In genomic region chr4:132427493-132427892, GRCm38 (mm10) we compare ENCODE assay signal across 21 mouse cellular contexts. TPM values are rescaled to one million over a fixed set of nuclear protein-coding genes. Genes with fewer than 3 reads are reported as not detected.
DNase-seq lines count a peak whose midpoint lies in the region; ATAC-seq lines count a peak whose summit lies in the region.
"Had no signal": no experiment of that assay in that cellular context is flagged by ENCODE, and none has a peak within 500 bp of the region (broad histone marks: within the 10 kb centered on the region; RNA-seq: fewer than 3 reads in every experiment).

No protein-coding gene starts in this region.

- no peaks in the 10 kb centered on the region for H3K27me3 ChIP-seq in heart, embryonic 13.5 days (replicated peaks)
- H3K27me3 ChIP-seq in liver, embryonic 11.5 days (replicated peaks; ENCODE audit: control insufficient read depth, insufficient read depth, low read length) = no peaks in the 10 kb centered on the region
- no peaks in the 10 kb centered on the region for H3K27me3 ChIP-seq in forebrain, embryonic 13.5 days
- H3K27me3 ChIP-seq: limb, embryonic 15.5 days; megakaryocyte, embryonic 14.5 days; midbrain, embryonic 15.5 days; neural tube, embryonic 15.5 days; stomach, embryonic 15.5 days had no signal

- no peaks in the 10 kb centered on the region for H3K36me3 ChIP-seq in heart, embryonic 13.5 days
- H3K36me3 ChIP-seq in liver, embryonic 11.5 days (ENCODE audit: control insufficient read depth, insufficient read depth, low read length) = no peaks in the 10 kb centered on the region
- no peaks in the 10 kb centered on the region for H3K36me3 ChIP-seq in forebrain, embryonic 13.5 days (ENCODE audit: poor library complexity, severe bottlenecking)
- H3K36me3 ChIP-seq: limb, embryonic 15.5 days; midbrain, embryonic 15.5 days; neural tube, embryonic 15.5 days; stomach, embryonic 15.5 days had no signal

- peaks cover 21% of the 10 kb centered on the region for H3K4me1 ChIP-seq in heart, embryonic 13.5 days
- peaks cover 26% of the 10 kb centered on the region for H3K4me1 ChIP-seq in liver, embryonic 11.5 days (replicated peaks; ENCODE audit: control insufficient read depth, insufficient read depth, low read length)
- no peaks in the 10 kb centered on the region for H3K4me1 ChIP-seq in forebrain, embryonic 13.5 days
- H3K4me1 ChIP-seq: limb, embryonic 15.5 days had no signal

- peak overlapping the region; percentile 35 for H3K4me2 ChIP-seq in heart, embryonic 13.5 days
- peak overlapping the region; percentile 9 for H3K4me2 ChIP-seq in liver, embryonic 11.5 days
- no peak overlapping the region for H3K4me2 ChIP-seq in forebrain, embryonic 13.5 days
- H3K4me2 ChIP-seq: hindbrain, embryonic 14.5 days; limb, embryonic 15.5 days; midbrain, embryonic 15.5 days; neural tube, embryonic 15.5 days; stomach, embryonic 15.5 days had no signal

- 65% methylated on average over 4 of the region's 4 CpGs for WGBS in heart, embryonic 13.5 days
- 66% methylated on average over 4 of the region's 4 CpGs for WGBS in liver, embryonic 11.5 days
- 84% methylated on average over 4 of the region's 4 CpGs for WGBS in forebrain, embryonic 13.5 days

- H3K9me3 ChIP-seq in heart, embryonic 13.5 days = 0 out of 2 replicates have a peak, but pooled peaks cover 2% of the 10 kb centered on the region
- H3K9me3 ChIP-seq in liver, embryonic 11.5 days (ENCODE audit: control insufficient read depth, low read length) = no peaks in the 10 kb centered on the region
- 0 out of 2 replicates have a peak, but pooled peaks cover 3% of the 10 kb centered on the region for H3K9me3 ChIP-seq in forebrain, embryonic 13.5 days (replicated peaks)
- H3K9me3 ChIP-seq: limb, embryonic 15.5 days; megakaryocyte, embryonic 14.5 days; midbrain, embryonic 15.5 days; neural tube, embryonic 15.5 days; stomach, embryonic 15.5 days had no signal

- no peak overlapping the region for H3K9ac ChIP-seq in heart, embryonic 13.5 days
- no peak overlapping the region for H3K9ac ChIP-seq in liver, embryonic 11.5 days (ENCODE audit: low read depth, low read length)
- no peak overlapping the region for H3K9ac ChIP-seq in forebrain, embryonic 13.5 days
- H3K9ac ChIP-seq: hindbrain, embryonic 14.5 days; limb, embryonic 15.5 days; midbrain, embryonic 15.5 days; neural tube, embryonic 15.5 days; stomach, embryonic 15.5 days had no signal

- H3K4me3 ChIP-seq in heart, embryonic 13.5 days = no peak overlapping the region
- H3K4me3 ChIP-seq in liver, embryonic 11.5 days (ENCODE audit: low read depth, low read length) = no peak overlapping the region
- no peak overlapping the region for H3K4me3 ChIP-seq in forebrain, embryonic 13.5 days
- H3K4me3 ChIP-seq: gastrocnemius, adult 2 months; limb, embryonic 15.5 days; midbrain, embryonic 15.5 days; neural tube, embryonic 15.5 days; stomach, embryonic 15.5 days had no signal

- no peak for ATAC-seq in heart, embryonic 13.5 days (ENCODE audit: extremely low read depth, insufficient number of reproducible peaks, low FRiP score, low TSS enrichment)
- ATAC-seq in liver, embryonic 11.5 days (replicated peaks; ENCODE audit: low FRiP score) = no peak; the same call in 1 of the 2 replicates
- peak; percentile 21; the same call in 1 of the 2 replicates for ATAC-seq in megakaryocyte progenitor cell, adult 5-6 weeks (replicated peaks; ENCODE audit: poor library complexity)
- ATAC-seq in forebrain, embryonic 13.5 days = no peak
- ATAC-seq: midbrain, embryonic 15.5 days had no signal

- DNase-seq in heart, adult 18-20 months = no peak
- peak; percentile 45 for DNase-seq in c-Kit-positive CD71-positive TER-119-positive erythroid progenitor cells, embryonic 14.5 days (ENCODE audit: low spot score)
- DNase-seq in liver, embryonic 11.5 days (ENCODE audit: low spot score) = no peak
- DNase-seq in cerebellum, adult 11-12 months = no peak
- DNase-seq: cerebellum, postnatal 14 days; embryo, embryonic 11 days; gastrocnemius, adult 2 months; kidney, adult 8-10 months; kidney, postnatal 25 days; right cerebral cortex, postnatal 14 days; spleen, adult 18-20 months; thymus, adult 2 months had no signal

- peak overlapping the region; percentile 82 for H3K27ac ChIP-seq in heart, embryonic 13.5 days (replicated peaks)
- H3K27ac ChIP-seq in liver, embryonic 11.5 days (ENCODE audit: low read depth, low read length) = peak overlapping the region; percentile 71
- H3K27ac ChIP-seq in forebrain, embryonic 13.5 days = no peak overlapping the region
- H3K27ac ChIP-seq: gastrocnemius, adult 2 months; hindbrain, embryonic 14.5 days; limb, embryonic 15.5 days; midbrain, embryonic 15.5 days; neural tube, embryonic 15.5 days; stomach, embryonic 15.5 days had no signal

RNA-seq across cellular contexts. Expression of gene Phactr4, which starts 5.2 kb away (rescaled TPM):
- 15.9 and 16.7 TPM in 2 replicates for polyA plus RNA-seq in heart, embryonic 13.5 days (2015; fragmentation: Nextera tagmentation; extraction: Ambion mirVana)
- total RNA-seq in heart, adult 18-20 months (2021) = 10 to 100 TPM; 17.6 to 20.1 TPM
- 30.9 and 32.4 TPM in 2 replicates for polyA plus RNA-seq in liver, embryonic 11.5 days (2014; fragmentation: Nextera tagmentation; extraction: Ambion mirVana)
- total RNA-seq in megakaryocyte progenitor cell, adult 5-6 weeks (2015) = 28.4 and 34.7 TPM in 2 replicates
- total RNA-seq in megakaryocyte progenitor cell, adult 5-6 weeks (2017) = 8.9 and 10.1 TPM in 2 replicates
- polyA plus RNA-seq in forebrain, embryonic 13.5 days (2015; fragmentation: Nextera tagmentation; extraction: Ambion mirVana) = 17.5 and 18.7 TPM in 2 replicates

RNA-seq across cellular contexts. Expression of gene Med18, which starts 36.2 kb away (rescaled TPM):
- polyA plus RNA-seq in heart, embryonic 13.5 days (2015; fragmentation: Nextera tagmentation; extraction: Ambion mirVana) = 13.9 and 15.8 TPM in 2 replicates
- 1 to 10 TPM; 4.1 to 4.5 TPM for total RNA-seq in heart, adult 18-20 months (2021)
- 24.6 and 24.7 TPM in 2 replicates for polyA plus RNA-seq in liver, embryonic 11.5 days (2014; fragmentation: Nextera tagmentation; extraction: Ambion mirVana)
- total RNA-seq in megakaryocyte progenitor cell, adult 5-6 weeks (2015) = 11.1 and 18.4 TPM in 2 replicates
- total RNA-seq in megakaryocyte progenitor cell, adult 5-6 weeks (2017) = 10.9 and 16.9 TPM in 2 replicates
- 26.1 and 28.1 TPM in 2 replicates for polyA plus RNA-seq in forebrain, embryonic 13.5 days (2015; fragmentation: Nextera tagmentation; extraction: Ambion mirVana)
